Mouse (Mus musculus) liver, postnatal 0 days (tissue): Measurements from ENCODE around the gene Ttc16. TPM values are rescaled to one million over a fixed set of nuclear protein-coding genes. Genes with fewer than 3 reads are reported as not detected.

Source experiments
- ATAC-seq: fragments of 200-750 bp; cut with Nextera tagmentation; 2 replicates; pipeline ENCODE4 v1.8.0; 2017; ENCODE audit warnings: mild to moderate bottlenecking, moderate library complexity
- DNase-seq: peaks from one replicate; pipeline ENCODE4 v3.0.0-alpha.2; 2016
- H3K27ac ChIP-seq: fragments of 300-500 bp; sonication (generic); 2 replicates; pipeline ENCODE4 v1.5.1; 2014; ENCODE audit warnings: antibody characterized with exemption, moderate library complexity, mild to moderate bottlenecking, low read depth
- H3K27me3 ChIP-seq: fragments of 300-500 bp; sonication (generic); 2 replicates; pipeline ENCODE4 v1.6.1; 2014; ENCODE audit warnings: low read length, control low read depth, mixed read lengths; ENCODE audit not compliant: insufficient read depth
- H3K36me3 ChIP-seq: fragments of 300-500 bp; sonication (generic); replicated peaks from 2 replicates; pipeline ENCODE4 v1.6.1; 2014; ENCODE audit warnings: mild to moderate bottlenecking, control low read depth, low read length, moderate library complexity, mixed read lengths; ENCODE audit not compliant: insufficient read depth
- H3K4me1 ChIP-seq: fragments of 300-500 bp; sonication (generic); 2 replicates; pipeline ENCODE4 v1.6.1; 2014; ENCODE audit warnings: antibody characterized with exemption, mild to moderate bottlenecking, control low read depth; ENCODE audit not compliant: insufficient read depth
- H3K4me2 ChIP-seq: fragments of 300-500 bp; sonication (generic); 2 replicates; pipeline ENCODE4 v1.6.1; 2014; ENCODE audit warnings: low read depth, mild to moderate bottlenecking, low read length, moderate library complexity, mixed read lengths
- H3K4me3 ChIP-seq: fragments of 300-500 bp; sonication (generic); 2 replicates; pipeline ENCODE4 v1.5.1; 2014; ENCODE audit warnings: low read depth, low read length
- H3K9ac ChIP-seq: fragments of 300-500 bp; sonication (generic); replicated peaks from 2 replicates; pipeline ENCODE4 v1.6.1; 2014; ENCODE audit warnings: mild to moderate bottlenecking, moderate library complexity
- H3K9me3 ChIP-seq: fragments of 300-500 bp; sonication (generic); 2 replicates; pipeline ENCODE4 v1.6.1; 2016; ENCODE audit warnings: mild to moderate bottlenecking, control low read depth, low read length, mixed read lengths
- CTCF ChIP-seq: sonication (generic); IDR thresholded peaks from 2 replicates; pipeline ENCODE4 v1.5.1; 2016; ENCODE audit warnings: antibody characterized with exemption, low read depth
- EP300 ChIP-seq: IDR thresholded peaks from 2 replicates; pipeline ENCODE4 v1.6.1; 2016; ENCODE audit warnings: antibody characterized with exemption, low read depth, mild to moderate bottlenecking
- WGBS: fragments of 180-500 bp; shearing (Covaris S2); extraction: QIAGEN DNeasy Blood & Tissue Kit; methylation state at CpG from one replicate; pipeline ENCODE4 v1.1.7; 2014; ENCODE audit not compliant: insufficient replicate concordance; 5-methylcytosine and 5-hydroxymethylcytosine counted together
- polyA plus RNA-seq: library from polyadenylated mRNA; unstranded; fragments of >200 nt; fragmentation: Nextera tagmentation; extraction: Ambion mirVana; gene quantifications from 2 replicates; pipeline ENCODE4 v1.2.1, GENCODE M21; 2015

Gene Ttc16
- polyA plus RNA-seq, 1 experiment from 2014 or later: 0.08 TPM

GRCm38 (mm10) chr2:32784048-32784681, 8.7 kb upstream of the Ttc16 start, which contains the start of gene Cfap157:
TSS of gene Cfap157 (minus strand) at chr2:32784428.
- H3K4me1 ChIP-seq: no peaks in the 10 kb centered on the region
- WGBS: 56% methylated on average over 4 of the region's 4 CpGs
- DNase-seq (no peak), ATAC-seq (0 out of 2 replicates have a peak, but pooled peaks have one; percentile 33)
- no peak for TF ChIP-seq EP300
- TF ChIP-seq CTCF: no peak
- no peaks in the 10 kb centered on the region for H3K36me3 ChIP-seq
- H3K27me3 ChIP-seq: no peaks in the 10 kb centered on the region
- no peak within 1 kb of the TSS for H3K9ac ChIP-seq
- H3K9me3 ChIP-seq: no peaks in the 10 kb centered on the region
- H3K4me2 ChIP-seq: no peak within 1 kb of the TSS
- no peak within 1 kb of the TSS for H3K27ac ChIP-seq
- H3K4me3 ChIP-seq: no peak within 1 kb of the TSS

- Histone ChIP-seq H3K9ac (no peak overlapping the region), H3K4me1 (no peaks in the 10 kb centered on the region), H3K4me2 (no peak overlapping the region), H3K4me3 (no peak overlapping the region), H3K9me3 (no peaks in the 10 kb centered on the region), H3K27ac (no peak overlapping the region), H3K36me3 (no peaks in the 10 kb centered on the region), H3K27me3 (no peaks in the 10 kb centered on the region)
- ATAC-seq (no peak), DNase-seq (no peak)
- TF ChIP-seq EP300: no peak
- no peak for TF ChIP-seq CTCF
- WGBS: 66% methylated on average over 6 of the region's 6 CpGs
These were observed 6.3 kb upstream of the Ttc16 start for GRCm38 (mm10) chr2:32781710-32782109.

- DNase-seq (no peak), ATAC-seq (no peak)
- no peaks in the 10 kb centered on the region for H3K36me3 ChIP-seq
These were observed 4.3 kb upstream of the Ttc16 start for GRCm38 (mm10) chr2:32779714-32780113.

GRCm38 (mm10) chr2:32779131-32779530, 3.7 kb upstream of the Ttc16 start:
- WGBS: 29% methylated on average over 8 of the region's 8 CpGs
- Histone ChIP-seq H3K36me3 (no peaks in the 10 kb centered on the region), H3K4me2 (no peak overlapping the region), H3K27me3 (no peaks in the 10 kb centered on the region), H3K27ac (no peak overlapping the region), H3K4me1 (peaks cover 9% of the 10 kb centered on the region), H3K9me3 (no peaks in the 10 kb centered on the region), H3K4me3 (no peak overlapping the region), H3K9ac (no peak overlapping the region)
- DNase-seq: peak; percentile 77
- no peak for TF ChIP-seq EP300
- peak; percentile 86 for TF ChIP-seq CTCF
- ATAC-seq: no peak

More at GRCm38 (mm10) chr2:32779714-32780113, 4.3 kb upstream of the Ttc16 start:
- 81% methylated on average over 6 of the region's 6 CpGs for whole genome bisulfite sequencing
- H3K4me3 ChIP-seq: no peak overlapping the region
- TF ChIP-seq EP300: no peak
- TF ChIP-seq CTCF: no peak
- H3K4me2 ChIP-seq: no peak overlapping the region
- H3K9me3 ChIP-seq: no peaks in the 10 kb centered on the region
- no peak overlapping the region for H3K9ac ChIP-seq
- H3K27ac ChIP-seq: no peak overlapping the region
- no peaks in the 10 kb centered on the region for H3K27me3 ChIP-seq
- H3K4me1 ChIP-seq: peaks cover 9% of the 10 kb centered on the region

GRCm38 (mm10) chr2:32778081-32778480, 2.6 kb upstream of the Ttc16 start:
- Histone ChIP-seq H3K4me2 (no peak overlapping the region), H3K9ac (no peak overlapping the region), H3K9me3 (no peaks in the 10 kb centered on the region), H3K27ac (no peak overlapping the region), H3K36me3 (no peaks in the 10 kb centered on the region), H3K4me3 (no peak overlapping the region), H3K27me3 (no peaks in the 10 kb centered on the region), H3K4me1 (peaks cover 9% of the 10 kb centered on the region)
- DNase-seq (no peak), ATAC-seq (no peak)
- no peak for TF ChIP-seq CTCF
- no peak for TF ChIP-seq EP300
- 84% methylated on average over 6 of the region's 6 CpGs for WGBS

GRCm38 (mm10) chr2:32776192-32776591, 759 bp upstream of the Ttc16 start:
- H3K4me2 ChIP-seq: peak overlapping the region; percentile 93
- H3K4me1 ChIP-seq: peaks cover 13% of the 10 kb centered on the region
- 34% methylated on average over 22 of the region's 22 CpGs for WGBS
- ATAC-seq (no peak), DNase-seq (no peak)
- no peaks in the 10 kb centered on the region for H3K9me3 ChIP-seq
- TF ChIP-seq EP300 (no peak), CTCF (no peak)
- H3K36me3 ChIP-seq: no peaks in the 10 kb centered on the region
- no peak overlapping the region for H3K27ac ChIP-seq
- no peaks in the 10 kb centered on the region for H3K27me3 ChIP-seq
- H3K9ac ChIP-seq: peak overlapping the region; percentile 63
- peak overlapping the region; percentile 69 for H3K4me3 ChIP-seq
